Mouse (Mus musculus) bone marrow, adult 2 months (tissue): ENCODE measurements at regions not wholly inside any gene's neighbourhood (a gene's known extent, or its start where the extent isn't known, plus 50 kb on each side); places are given as distances from the start of the nearest gene placed in this dataset.

Source experiments
- CTCF ChIP-seq: fragments of 200-500 bp; IDR thresholded peaks from 2 replicates; pipeline ENCODE4 v1.5.1; 2011; ENCODE audit warnings: low read length, control low read depth; ENCODE audit not compliant: control insufficient read depth, insufficient read depth
- POLR2A ChIP-seq: fragments of 200-500 bp; IDR thresholded peaks from 2 replicates; pipeline ENCODE4 v1.6.1; 2011; ENCODE audit warnings: low read depth, mild to moderate bottlenecking, control low read depth, low read length, borderline replicate concordance; ENCODE audit not compliant: control insufficient read depth

GRCm38 (mm10) chr11:57916016-57916415, 83.4 kb upstream of the Hand1 start:
- TF ChIP-seq POLR2A: no peak
- TF ChIP-seq CTCF: no peak
